Mouse (Mus musculus) embryonic facial prominence, embryonic 11.5 days (tissue): ENCODE results near the gene 1700088E04Rik. TPM values are rescaled to one million over a fixed set of nuclear protein-coding genes. Genes with fewer than 3 reads are reported as not detected.

Experiments
- ATAC-seq: fragments of 200-750 bp; cut with Nextera tagmentation; replicated peaks from 2 replicates; pipeline ENCODE4 v1.8.0; 2017; ENCODE audit warnings: low read depth; ENCODE audit not compliant: insufficient number of reproducible peaks, low FRiP score, low TSS enrichment
- DNase-seq: peaks from one replicate; pipeline ENCODE4 v3.0.0-alpha.2; 2015; ENCODE audit warnings: low spot score
- H3K27ac ChIP-seq: fragments of 300-500 bp; sonication (generic); replicated peaks from 2 replicates; pipeline ENCODE4 v1.5.1; 2014; ENCODE audit warnings: mild to moderate bottlenecking, low read depth, low read length, control low read depth
- H3K27me3 ChIP-seq: fragments of 300-500 bp; sonication (generic); 2 replicates; pipeline ENCODE4 v1.6.1; 2014; ENCODE audit warnings: mild to moderate bottlenecking, low read length, moderate library complexity, mixed read lengths; ENCODE audit not compliant: control insufficient read depth, insufficient read depth
- H3K36me3 ChIP-seq: fragments of 300-500 bp; sonication (generic); replicated peaks from 2 replicates; pipeline ENCODE4 v1.6.1; 2014; ENCODE audit warnings: low read depth, mild to moderate bottlenecking, low read length, moderate library complexity, mixed read lengths; ENCODE audit not compliant: control insufficient read depth, insufficient read depth
- H3K4me1 ChIP-seq: fragments of 300-500 bp; sonication (generic); 2 replicates; pipeline ENCODE4 v1.6.1; 2014; ENCODE audit warnings: low read length, mixed read lengths; ENCODE audit not compliant: control insufficient read depth, insufficient read depth
- H3K4me2 ChIP-seq: fragments of 300-500 bp; sonication (generic); 2 replicates; pipeline ENCODE4 v1.6.1; 2014; ENCODE audit warnings: low read depth, mild to moderate bottlenecking, control low read depth, low read length, moderate library complexity
- H3K4me3 ChIP-seq: fragments of 300-500 bp; sonication (generic); 2 replicates; pipeline ENCODE4 v1.5.1; 2014; ENCODE audit warnings: low read depth, low read length, control low read depth
- H3K9ac ChIP-seq: fragments of 300-500 bp; sonication (generic); replicated peaks from 2 replicates; pipeline ENCODE4 v1.6.1; 2014; ENCODE audit warnings: mild to moderate bottlenecking, control low read depth, low read length
- H3K9me3 ChIP-seq: fragments of 300-500 bp; sonication (generic); replicated peaks from 2 replicates; pipeline ENCODE4 v1.6.1; 2016; ENCODE audit warnings: mild to moderate bottlenecking, low read length, inconsistent platforms, mixed read lengths; ENCODE audit not compliant: control insufficient read depth
- WGBS: fragments of 180-500 bp; shearing (Covaris S2); extraction: QIAGEN DNeasy Blood & Tissue Kit; methylation state at CpG from one replicate; pipeline ENCODE4 v1.1.7; 2014; 5-methylcytosine and 5-hydroxymethylcytosine counted together
- polyA plus RNA-seq: library from polyadenylated mRNA; unstranded; fragments of >200 nt; fragmentation: Nextera tagmentation; extraction: Ambion mirVana; gene quantifications from 2 replicates; pipeline ENCODE4 v1.2.1, GENCODE M21; 2014

1700088E04Rik gene
- polyA plus RNA-seq, 1 experiment from 2014 or later = 6.8 TPM

DNA sequence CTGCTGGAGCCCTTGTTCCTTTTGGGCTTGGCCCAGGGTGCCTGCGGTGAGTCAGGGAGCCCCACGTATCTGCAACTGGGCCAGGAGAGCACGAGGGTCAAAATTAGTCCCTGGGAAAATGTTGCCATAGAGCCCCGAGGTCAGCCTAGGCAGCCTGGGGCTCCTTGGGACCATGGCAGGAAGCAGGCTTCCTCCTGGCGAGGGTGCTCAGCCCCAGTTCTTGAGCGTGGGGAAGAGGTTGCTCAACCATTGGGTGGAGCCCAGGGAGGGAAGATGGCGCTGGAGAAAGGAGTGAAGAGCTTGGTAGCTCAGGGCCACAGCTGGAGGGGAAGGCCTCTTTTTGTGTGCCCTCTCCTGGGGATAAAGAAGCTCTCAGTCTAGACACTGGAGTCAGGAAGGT is 21.2 kb upstream of the 1700088E04Rik start:
- DNase-seq = no peak
- H3K9me3 ChIP-seq = no peaks in the 10 kb centered on the region

GRCm38 (mm10) chr15:79155572-79155971 is 14.5 kb upstream of the 1700088E04Rik start:
- H3K9me3 ChIP-seq = no peaks in the 10 kb centered on the region
- 45% methylated on average over 3 of the region's 3 CpGs for WGBS
- H3K4me2 ChIP-seq = no peak overlapping the region
- DNase-seq (no peak), ATAC-seq (no peak)
- H3K4me1 ChIP-seq = no peaks in the 10 kb centered on the region; the same call in 1 of the 2 replicates
- H3K9ac ChIP-seq = no peak overlapping the region; the same call in 1 of the 2 replicates
- no peak overlapping the region for H3K27ac ChIP-seq
- H3K27me3 ChIP-seq = no peaks in the 10 kb centered on the region
- no peaks in the 10 kb centered on the region; the same call in 1 of the 2 replicates for H3K36me3 ChIP-seq
- no peak overlapping the region for H3K4me3 ChIP-seq

More for the DNA sequence above, 21.2 kb upstream of the 1700088E04Rik start:
- Histone ChIP-seq H3K9ac (peak overlapping the region; percentile 28), H3K4me1 (no peaks in the 10 kb centered on the region), H3K4me2 (no peak overlapping the region; the same call in 1 of the 2 replicates), H3K27me3 (peaks cover 36% of the 10 kb centered on the region), H3K27ac (no peak overlapping the region), H3K36me3 (no peaks in the 10 kb centered on the region), H3K4me3 (no peak overlapping the region)
- no peak for ATAC-seq
- WGBS = 73% methylated on average over 7 of the region's 7 CpGs

- Histone ChIP-seq H3K27me3 (no peaks in the 10 kb centered on the region), H3K4me1 (no peaks in the 10 kb centered on the region; the same call in 1 of the 2 replicates), H3K27ac (peak overlapping the region; percentile 65; the same call in 1 of the 2 replicates), H3K9me3 (no peaks in the 10 kb centered on the region), H3K4me2 (no peak overlapping the region), H3K36me3 (no peaks in the 10 kb centered on the region; the same call in none of the 2 replicates), H3K4me3 (no peak overlapping the region), H3K9ac (peak overlapping the region; percentile 18; the same call in 1 of the 2 replicates)
- ATAC-seq (no peak), DNase-seq (no peak)
- 32% methylated on average over 6 of the region's 6 CpGs for WGBS
Observed at GRCm38 (mm10) chr15:79152709-79153108, 11.7 kb upstream of the 1700088E04Rik start.

- H3K4me3 ChIP-seq = no peak overlapping the region
- H3K4me1 ChIP-seq = no peaks in the 10 kb centered on the region; the same call in 1 of the 2 replicates
Observed at GRCm38 (mm10) chr15:79151881-79152280, 10.8 kb upstream of the 1700088E04Rik start.

GRCm38 (mm10) chr15:79148533-79148932 is 7.5 kb upstream of the 1700088E04Rik start:
- 56% methylated on average over 7 of the region's 7 CpGs for WGBS
- Histone ChIP-seq H3K27ac (no peak overlapping the region), H3K27me3 (no peaks in the 10 kb centered on the region), H3K9ac (no peak overlapping the region), H3K4me3 (no peak overlapping the region), H3K4me1 (no peaks in the 10 kb centered on the region; the same call in 1 of the 2 replicates), H3K36me3 (no peaks in the 10 kb centered on the region; the same call in none of the 2 replicates), H3K4me2 (no peak overlapping the region), H3K9me3 (no peaks in the 10 kb centered on the region)
- ATAC-seq (peak; percentile 37; the same call in 1 of the 2 replicates), DNase-seq (peak; percentile 89)

More at GRCm38 (mm10) chr15:79151881-79152280, 10.8 kb upstream of the 1700088E04Rik start:
- Histone ChIP-seq H3K36me3 (no peaks in the 10 kb centered on the region; the same call in none of the 2 replicates), H3K27me3 (no peaks in the 10 kb centered on the region), H3K4me2 (no peak overlapping the region), H3K9me3 (no peaks in the 10 kb centered on the region), H3K9ac (peak overlapping the region; percentile 13), H3K27ac (peak overlapping the region; percentile 65)
- 0 out of 2 replicates have a peak, but pooled peaks have one; percentile 37 for ATAC-seq
- peak; percentile 57 for DNase-seq
- 44% methylated on average over 8 of the region's 8 CpGs for WGBS

- no peak for DNase-seq
- no peaks in the 10 kb centered on the region; the same call in 1 of the 2 replicates for H3K4me1 ChIP-seq
- ATAC-seq = no peak
- H3K36me3 ChIP-seq = no peaks in the 10 kb centered on the region; the same call in none of the 2 replicates
- no peak overlapping the region for H3K4me3 ChIP-seq
- no peak overlapping the region for H3K4me2 ChIP-seq
- H3K27me3 ChIP-seq = no peaks in the 10 kb centered on the region
- H3K9me3 ChIP-seq = no peaks in the 10 kb centered on the region
- no peak overlapping the region for H3K27ac ChIP-seq
- no peak overlapping the region for H3K9ac ChIP-seq
- 92% methylated on average over 7 of the region's 7 CpGs for WGBS
Observed at GRCm38 (mm10) chr15:79145522-79145921, 4.5 kb upstream of the 1700088E04Rik start.

DNA sequence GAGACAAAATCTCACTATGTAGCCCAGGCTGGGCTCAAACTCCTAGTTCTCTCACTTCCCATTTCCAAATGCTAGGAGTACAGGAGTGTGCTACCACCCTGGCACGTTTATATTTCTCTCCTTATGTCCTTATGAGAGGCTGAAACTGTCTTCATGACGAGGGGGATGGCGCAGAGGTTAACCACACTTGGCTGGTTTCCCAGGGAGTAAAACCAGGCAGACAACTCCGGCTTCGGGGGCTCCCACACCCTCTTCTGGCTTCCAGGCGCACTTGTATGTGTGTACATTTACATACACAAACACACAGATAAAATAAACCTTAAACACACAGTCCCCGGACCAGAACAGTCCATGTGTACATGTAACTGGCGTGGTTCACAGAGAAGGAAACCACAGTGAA is 3.0 kb upstream of the 1700088E04Rik start:
- Histone ChIP-seq H3K4me3 (no peak overlapping the region), H3K27ac (no peak overlapping the region), H3K27me3 (no peaks in the 10 kb centered on the region), H3K9ac (no peak overlapping the region), H3K4me1 (no peaks in the 10 kb centered on the region; the same call in 1 of the 2 replicates), H3K36me3 (no peaks in the 10 kb centered on the region; the same call in none of the 2 replicates), H3K4me2 (no peak overlapping the region), H3K9me3 (no peaks in the 10 kb centered on the region)
- ATAC-seq (no peak), DNase-seq (no peak)
- 89% methylated on average over 8 of the region's 8 CpGs for WGBS

DNA sequence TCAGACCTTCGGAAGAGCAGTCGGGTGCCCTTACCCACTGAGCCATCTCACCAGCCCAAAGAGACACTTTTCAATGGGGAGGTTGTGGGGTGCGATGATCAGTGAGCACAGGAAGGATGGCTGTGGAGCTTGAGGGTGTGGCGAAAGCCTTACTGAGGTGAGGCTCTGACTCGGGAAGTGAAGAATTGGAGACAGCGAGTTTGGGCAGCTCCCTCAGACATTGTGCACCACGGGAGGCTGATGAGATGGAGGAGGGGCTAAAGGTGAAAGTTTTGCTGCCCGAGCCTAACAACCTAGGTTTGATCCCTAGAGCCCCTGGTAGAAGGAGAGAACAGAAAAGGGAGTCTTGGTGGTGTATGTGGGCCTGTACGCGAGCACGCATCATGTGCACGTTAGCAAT is 2.3 kb upstream of the 1700088E04Rik start:
- Histone ChIP-seq H3K4me2 (no peak overlapping the region), H3K27ac (no peak overlapping the region), H3K9ac (no peak overlapping the region), H3K9me3 (no peaks in the 10 kb centered on the region), H3K27me3 (no peaks in the 10 kb centered on the region), H3K4me1 (no peaks in the 10 kb centered on the region; the same call in 1 of the 2 replicates), H3K4me3 (no peak overlapping the region), H3K36me3 (no peaks in the 10 kb centered on the region; the same call in none of the 2 replicates)
- no peak for DNase-seq
- ATAC-seq = no peak
- 86% methylated on average over 12 of the region's 12 CpGs for WGBS
